Mouse (Mus musculus): Measurements from ENCODE around the gene Ccdc169. TPM values are rescaled to one million over a fixed set of nuclear protein-coding genes. Genes with fewer than 3 reads are reported as not detected.

The Ccdc169 gene
- total and polyA plus RNA-seq, 3 experiments, result 0.19 TPM; not detected in 2

DNA sequence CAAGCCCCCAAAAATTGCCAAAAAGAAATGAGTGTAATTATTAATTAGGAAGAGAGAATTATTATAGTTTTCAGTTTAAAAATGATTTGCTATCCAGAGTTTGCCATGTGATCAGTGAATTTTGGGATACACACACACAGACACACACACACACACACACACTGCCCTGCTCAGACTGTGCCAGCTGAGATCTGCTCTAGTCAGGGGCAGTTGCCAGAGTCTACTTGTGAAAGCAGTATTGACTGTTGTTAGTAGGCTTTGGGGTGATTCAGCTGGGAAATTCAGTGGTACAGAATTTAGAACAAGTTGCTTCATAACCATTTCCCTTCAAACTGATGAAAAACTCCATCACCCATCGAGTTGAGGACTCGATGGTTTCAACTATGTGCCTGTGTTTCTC is 10.0 kb downstream of the Ccdc169 start:
- no peak overlapping the region for H3K27ac ChIP-seq (ENCODE audit: control insufficient read depth, low read depth, low read length)
- H3K9ac ChIP-seq (ENCODE audit: control insufficient read depth, low read depth, low read length, poor library complexity, severe bottlenecking), result no peak overlapping the region
- DNase-seq (ENCODE audit: low read depth, low spot score), result no peak
- H3K79me2 ChIP-seq (ENCODE audit: control insufficient read depth, insufficient read depth, low read length, poor library complexity), result no peaks in the 10 kb centered on the region
- no peaks in the 10 kb centered on the region for H3K4me1 ChIP-seq (ENCODE audit: control insufficient read depth in 1 of 2, insufficient read depth in 2 of 2, low read length in 2 of 2)
- no peaks in the 10 kb centered on the region for H3K27me3 ChIP-seq (ENCODE audit: control insufficient read depth in 1 of 2, insufficient read depth in 2 of 2, low read length in 2 of 2)
- no peaks in the 10 kb centered on the region for H3K36me3 ChIP-seq (ENCODE audit: control insufficient read depth in 1 of 2, insufficient read depth in 2 of 2, low read length in 2 of 2)
- TF ChIP-seq MYB (IDR thresholded peaks at IDR 0.05; ENCODE audit: low read depth, low read length) (no peak), ETS1 (IDR thresholded peaks at IDR 0.05; ENCODE audit: low read depth, low read length) (no peak), MAX (IDR thresholded peaks at IDR 0.05; ENCODE audit: low read length) (no peak), GABPA (IDR thresholded peaks at IDR 0.05; ENCODE audit: low read depth, low read length) (no peak), UBTF (IDR thresholded peaks at IDR 0.05; ENCODE audit: borderline replicate concordance, insufficient read depth, low read depth, low read length) (no peak), CHD2 (IDR thresholded peaks at IDR 0.05; ENCODE audit: low read length) (no peak), POLR2A (IDR thresholded peaks at IDR 0.05; ENCODE audit: control insufficient read depth in 1 of 2, insufficient read depth in 1 of 2, low read depth in 1 of 2, low read length in 2 of 2, poor library complexity in 1 of 2) (no peak), SMC3 (IDR thresholded peaks at IDR 0.05; ENCODE audit: low read depth, low read length) (no peak), MEF2A (IDR thresholded peaks at IDR 0.05; ENCODE audit: extremely low read depth, insufficient replicate concordance, low read depth, low read length, poor library complexity, severe bottlenecking) (no peak), EP300 (IDR thresholded peaks at IDR 0.05; ENCODE audit: low read depth in 1 of 2, low read length in 2 of 2) (no peak), TCF12 (IDR thresholded peaks at IDR 0.05; ENCODE audit: low read depth, low read length) (no peak)
- no peaks in the 10 kb centered on the region for H3K9me3 ChIP-seq (replicated peaks; ENCODE audit: insufficient read depth, low read length)
- H3K4me3 ChIP-seq (ENCODE audit: control insufficient read depth in 1 of 2, insufficient read depth in 1 of 2, low read depth in 2 of 2, low read length in 2 of 2), result no peak overlapping the region

DNA sequence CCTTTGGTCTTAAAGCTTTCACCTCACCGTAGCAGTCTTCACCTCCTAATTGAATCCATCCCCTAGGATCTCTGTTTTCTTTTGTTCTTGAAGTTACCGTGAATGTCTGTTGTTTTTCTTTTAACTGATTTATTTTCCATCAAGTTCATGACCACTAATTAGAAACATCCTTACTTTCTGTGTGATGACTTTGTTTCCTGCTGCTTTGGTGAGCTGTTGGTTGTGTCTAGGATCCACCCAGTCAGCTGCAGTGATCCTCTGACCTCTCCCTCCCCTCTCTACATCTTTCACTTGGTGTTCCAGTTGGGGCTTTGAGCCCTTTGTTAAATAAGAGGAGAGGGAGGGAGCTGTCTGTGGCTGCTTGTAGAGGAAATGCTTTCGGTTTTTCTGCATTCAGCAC is 11.0 kb downstream of the Ccdc169 start:
- Histone ChIP-seq H3K27me3 (ENCODE audit: control insufficient read depth in 1 of 2, insufficient read depth in 2 of 2, low read length in 2 of 2) (no peaks in the 10 kb centered on the region), H3K36me3 (ENCODE audit: control insufficient read depth in 1 of 2, insufficient read depth in 2 of 2, low read length in 2 of 2) (no peaks in the 10 kb centered on the region), H3K9me3 (replicated peaks; ENCODE audit: insufficient read depth, low read length) (no peaks in the 10 kb centered on the region), H3K4me1 (ENCODE audit: control insufficient read depth in 1 of 2, insufficient read depth in 2 of 2, low read length in 2 of 2) (no peaks in the 10 kb centered on the region), H3K79me2 (ENCODE audit: control insufficient read depth, insufficient read depth, low read length, poor library complexity) (no peaks in the 10 kb centered on the region), H3K9ac (ENCODE audit: control insufficient read depth, low read depth, low read length, poor library complexity, severe bottlenecking) (no peak overlapping the region), H3K4me3 (ENCODE audit: control insufficient read depth in 1 of 2, insufficient read depth in 1 of 2, low read depth in 2 of 2, low read length in 2 of 2) (no peak overlapping the region), H3K27ac (ENCODE audit: control insufficient read depth, low read depth, low read length) (no peak overlapping the region)
- DNase-seq (ENCODE audit: low read depth, low spot score), result no peak
- TF ChIP-seq MYC (IDR thresholded peaks at IDR 0.05; ENCODE audit: low read depth, low read length) (no peak), ETS1 (IDR thresholded peaks at IDR 0.05; ENCODE audit: low read depth, low read length) (no peak), ELF1 (IDR thresholded peaks at IDR 0.05; ENCODE audit: low read depth, low read length) (no peak), RAD21 (IDR thresholded peaks at IDR 0.05; ENCODE audit: low read depth, low read length) (no peak), USF2 (IDR thresholded peaks at IDR 0.05; ENCODE audit: borderline replicate concordance in 1 of 2, insufficient read depth in 1 of 2, low read depth in 1 of 2, low read length in 2 of 2) (no peak), MEF2A (IDR thresholded peaks at IDR 0.05; ENCODE audit: extremely low read depth, insufficient replicate concordance, low read depth, low read length, poor library complexity, severe bottlenecking) (no peak), MYB (IDR thresholded peaks at IDR 0.05; ENCODE audit: low read depth, low read length) (no peak), TCF12 (IDR thresholded peaks at IDR 0.05; ENCODE audit: low read depth, low read length) (no peak), USF1 (IDR thresholded peaks at IDR 0.05; ENCODE audit: low read depth, low read length) (no peak)

All from MEL (cell line).